Mouse (Mus musculus): ENCODE measurements at regions not wholly inside any gene's neighbourhood (a gene's known extent, or its start where the extent isn't known, plus 50 kb on each side); places are given as distances from the start of the nearest gene placed in this dataset.

DNA sequence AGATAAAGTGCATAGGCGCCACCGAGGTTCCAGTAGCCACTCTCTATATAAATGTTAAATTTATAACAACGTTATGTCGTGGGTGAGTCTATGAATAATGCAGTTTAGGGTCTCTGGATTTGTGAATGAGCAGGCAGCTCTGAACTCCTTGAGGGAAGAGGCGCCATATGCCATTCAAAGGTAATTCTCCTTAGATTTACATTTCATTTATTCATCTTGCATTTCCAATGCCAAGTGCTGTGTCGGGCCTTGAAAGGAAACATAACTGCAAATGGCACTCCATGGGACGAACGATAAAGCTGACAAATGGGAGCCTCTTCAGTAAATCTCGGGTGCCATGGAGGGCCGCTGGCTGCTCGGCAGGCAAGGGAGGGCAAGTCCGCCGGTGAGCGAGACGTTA is 216.4 kb upstream of the Nr5a2 start:
- WGBS, result 87% methylated on average over 15 of the region's 15 CpGs
- no peak overlapping the region for H3K4me2 ChIP-seq (replicated peaks)
- ATAC-seq (ENCODE audit: insufficient number of reproducible peaks, insufficient read depth, low FRiP score, low TSS enrichment), result no peak
- no peaks in the 10 kb centered on the region for H3K27me3 ChIP-seq
- H3K27ac ChIP-seq, result no peak overlapping the region
- H3K4me3 ChIP-seq, result no peak overlapping the region
- no peaks in the 10 kb centered on the region for H3K9me3 ChIP-seq
- no peaks in the 10 kb centered on the region for H3K36me3 ChIP-seq
- no peaks in the 10 kb centered on the region for H3K4me1 ChIP-seq
- H3K9ac ChIP-seq, result no peak overlapping the region

- no peaks in the 10 kb centered on the region for H3K4me1 ChIP-seq
- WGBS, result 55% methylated on average over 5 of the region's 5 CpGs
- H3K4me3 ChIP-seq, result no peak overlapping the region
- H3K27ac ChIP-seq, result no peak overlapping the region
- H3K9ac ChIP-seq, result no peak overlapping the region
- ATAC-seq (ENCODE audit: insufficient number of reproducible peaks, insufficient read depth, low FRiP score, low TSS enrichment), result no peak
- H3K27me3 ChIP-seq, result no peaks in the 10 kb centered on the region
- H3K36me3 ChIP-seq, result no peaks in the 10 kb centered on the region
- no peak overlapping the region for H3K4me2 ChIP-seq (replicated peaks)
- H3K9me3 ChIP-seq, result no peaks in the 10 kb centered on the region
Measured at GRCm38 (mm10) chr1:137174081-137174480, 213.8 kb upstream of the Nr5a2 start.

DNA sequence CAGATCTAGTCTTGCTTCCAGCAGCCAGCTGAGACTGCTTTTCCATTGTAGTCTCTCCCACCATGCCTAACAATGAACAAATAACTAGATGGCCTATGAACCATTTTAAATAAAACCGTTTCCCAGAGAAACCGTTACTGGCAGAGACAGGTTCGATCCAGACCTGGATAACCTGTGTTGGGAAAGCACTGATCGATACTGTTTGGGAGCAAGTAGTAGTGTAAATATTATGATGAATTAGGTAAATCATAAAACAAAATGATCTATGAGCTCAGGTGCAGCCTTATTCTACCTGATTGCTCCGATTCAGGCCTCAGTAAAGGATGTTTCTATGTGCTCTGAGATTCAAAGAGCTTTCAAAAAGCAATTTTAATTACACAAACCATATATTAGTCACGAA is 211.9 kb upstream of the Nr5a2 start:
- Histone ChIP-seq H3K9me3 (no peaks in the 10 kb centered on the region), H3K4me1 (no peaks in the 10 kb centered on the region), H3K27ac (no peak overlapping the region), H3K4me2 (replicated peaks) (no peak overlapping the region), H3K36me3 (no peaks in the 10 kb centered on the region), H3K9ac (no peak overlapping the region), H3K4me3 (no peak overlapping the region), H3K27me3 (no peaks in the 10 kb centered on the region)
- WGBS, result 90% methylated on average over 6 of the region's 6 CpGs
- ATAC-seq (ENCODE audit: insufficient number of reproducible peaks, insufficient read depth, low FRiP score, low TSS enrichment), result no peak

GRCm38 (mm10) chr1:137171451-137171850 is 211.2 kb upstream of the Nr5a2 start:
- 82% methylated on average over 5 of the region's 5 CpGs for WGBS
- Histone ChIP-seq H3K9ac (no peak overlapping the region), H3K4me3 (no peak overlapping the region), H3K27me3 (no peaks in the 10 kb centered on the region), H3K36me3 (no peaks in the 10 kb centered on the region), H3K4me1 (no peaks in the 10 kb centered on the region), H3K9me3 (no peaks in the 10 kb centered on the region), H3K27ac (no peak overlapping the region), H3K4me2 (replicated peaks) (no peak overlapping the region)
- no peak for ATAC-seq (ENCODE audit: insufficient number of reproducible peaks, insufficient read depth, low FRiP score, low TSS enrichment)

- no peak for ATAC-seq (ENCODE audit: insufficient number of reproducible peaks, insufficient read depth, low FRiP score, low TSS enrichment)
- 82% methylated on average over 3 of the region's 3 CpGs for WGBS
- Histone ChIP-seq H3K4me2 (replicated peaks) (no peak overlapping the region), H3K27ac (no peak overlapping the region), H3K9ac (no peak overlapping the region), H3K4me3 (no peak overlapping the region), H3K27me3 (no peaks in the 10 kb centered on the region), H3K4me1 (no peaks in the 10 kb centered on the region), H3K36me3 (no peaks in the 10 kb centered on the region), H3K9me3 (no peaks in the 10 kb centered on the region)
Measured at GRCm38 (mm10) chr1:137147891-137148290, 187.6 kb upstream of the Nr5a2 start.

- ATAC-seq (ENCODE audit: insufficient number of reproducible peaks, insufficient read depth, low FRiP score, low TSS enrichment), result no peak
- no peaks in the 10 kb centered on the region for H3K4me1 ChIP-seq
- H3K4me2 ChIP-seq (replicated peaks), result no peak overlapping the region
- H3K27ac ChIP-seq, result no peak overlapping the region
- no peak overlapping the region for H3K4me3 ChIP-seq
- WGBS, result 86% methylated on average over 13 of the region's 13 CpGs
- H3K27me3 ChIP-seq, result no peaks in the 10 kb centered on the region
- no peak overlapping the region for H3K9ac ChIP-seq
- H3K36me3 ChIP-seq, result no peaks in the 10 kb centered on the region
- H3K9me3 ChIP-seq, result no peaks in the 10 kb centered on the region
Measured at GRCm38 (mm10) chr1:137141879-137142570, 181.8 kb upstream of the Nr5a2 start.

DNA sequence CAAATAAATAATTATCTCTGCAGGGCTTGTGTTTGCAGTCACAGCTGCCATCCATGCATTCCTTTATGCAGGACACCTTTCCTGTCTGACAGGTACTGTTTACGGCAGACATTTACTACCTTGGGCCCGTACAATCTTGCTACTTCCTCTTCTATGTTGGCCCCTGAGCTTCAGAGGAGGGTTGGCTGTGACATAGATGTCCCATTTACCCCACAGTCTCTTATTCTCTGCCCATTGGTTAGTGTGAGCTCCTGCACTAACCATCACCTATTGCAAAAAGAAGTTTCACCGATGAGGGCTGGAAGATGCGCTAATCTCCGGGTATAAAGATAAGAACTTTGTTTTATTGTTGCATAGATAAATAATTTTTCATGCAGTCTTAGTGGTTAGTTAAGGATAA is 181.1 kb upstream of the Nr5a2 start:
- H3K9me3 ChIP-seq, result no peaks in the 10 kb centered on the region
- H3K4me1 ChIP-seq, result no peaks in the 10 kb centered on the region
- H3K27ac ChIP-seq, result no peak overlapping the region
- no peaks in the 10 kb centered on the region for H3K27me3 ChIP-seq
- H3K4me3 ChIP-seq, result no peak overlapping the region
- no peak for ATAC-seq (ENCODE audit: insufficient number of reproducible peaks, insufficient read depth, low FRiP score, low TSS enrichment)
- 88% methylated on average over 5 of the region's 5 CpGs for WGBS
- H3K36me3 ChIP-seq, result no peaks in the 10 kb centered on the region
- no peak overlapping the region for H3K4me2 ChIP-seq (replicated peaks)
- no peak overlapping the region for H3K9ac ChIP-seq

DNA sequence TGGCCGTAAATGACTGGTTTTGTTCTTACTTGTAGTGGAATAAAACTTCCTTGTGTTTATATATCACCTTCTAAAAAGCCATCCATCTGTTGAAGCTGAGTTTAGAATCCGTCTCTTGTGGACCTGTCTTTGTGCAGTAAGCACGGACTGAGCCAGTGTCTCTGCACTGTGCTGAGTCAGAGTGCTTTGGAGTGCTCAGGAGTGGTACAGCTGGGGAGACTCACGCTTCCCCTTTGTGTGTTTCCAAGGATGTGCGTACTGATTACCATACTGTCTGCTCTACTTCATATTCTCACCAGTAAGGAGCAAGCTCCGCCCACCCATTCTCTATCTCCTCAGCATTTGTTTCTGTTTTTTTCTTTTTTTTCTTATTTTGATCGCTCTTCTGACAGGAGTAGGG is 175.9 kb upstream of the Nr5a2 start:
- ATAC-seq (ENCODE audit: insufficient number of reproducible peaks, insufficient read depth, low FRiP score, low TSS enrichment), result no peak

GRCm38 (mm10) chr1:137133734-137134133 is 173.5 kb upstream of the Nr5a2 start:
- Histone ChIP-seq H3K9ac (no peak overlapping the region), H3K27ac (no peak overlapping the region), H3K27me3 (no peaks in the 10 kb centered on the region), H3K36me3 (no peaks in the 10 kb centered on the region), H3K4me3 (no peak overlapping the region), H3K9me3 (no peaks in the 10 kb centered on the region), H3K4me1 (no peaks in the 10 kb centered on the region), H3K4me2 (replicated peaks) (no peak overlapping the region)
- WGBS, result 52% methylated on average over 7 of the region's 7 CpGs
- no peak for ATAC-seq (ENCODE audit: insufficient number of reproducible peaks, insufficient read depth, low FRiP score, low TSS enrichment)

More for the DNA sequence above, 175.9 kb upstream of the Nr5a2 start:
- no peak overlapping the region for H3K4me3 ChIP-seq
- no peak overlapping the region for H3K4me2 ChIP-seq (replicated peaks)
- no peak overlapping the region for H3K27ac ChIP-seq
- H3K36me3 ChIP-seq, result no peaks in the 10 kb centered on the region
- WGBS, result 76% methylated on average over 7 of the region's 7 CpGs
- no peak overlapping the region for H3K9ac ChIP-seq
- H3K9me3 ChIP-seq, result no peaks in the 10 kb centered on the region
- no peaks in the 10 kb centered on the region for H3K4me1 ChIP-seq
- no peaks in the 10 kb centered on the region for H3K27me3 ChIP-seq

DNA sequence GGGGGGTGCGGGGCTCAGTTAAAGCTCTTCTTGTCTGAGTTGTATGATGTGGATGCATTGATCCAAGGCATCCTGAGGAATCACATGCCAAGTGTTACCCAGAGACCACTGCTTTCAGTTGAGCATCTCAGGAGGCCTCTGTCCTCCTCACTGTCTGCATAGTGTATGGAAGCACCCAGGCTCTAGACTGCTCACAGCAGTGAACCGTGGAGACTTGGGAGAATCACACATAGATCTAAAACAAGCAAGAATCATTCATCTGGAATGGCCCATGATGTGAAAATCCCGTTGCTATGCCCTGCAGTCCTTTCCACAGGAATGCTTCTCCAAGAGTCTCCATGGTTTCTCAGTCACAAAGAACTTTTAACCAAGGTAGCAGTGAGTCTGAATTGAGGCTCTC is 170.0 kb upstream of the Nr5a2 start:
- ATAC-seq (ENCODE audit: insufficient number of reproducible peaks, insufficient read depth, low FRiP score, low TSS enrichment), result no peak
- WGBS, result 71% methylated on average over 3 of the region's 3 CpGs
- no peak overlapping the region for H3K4me2 ChIP-seq (replicated peaks)

DNA sequence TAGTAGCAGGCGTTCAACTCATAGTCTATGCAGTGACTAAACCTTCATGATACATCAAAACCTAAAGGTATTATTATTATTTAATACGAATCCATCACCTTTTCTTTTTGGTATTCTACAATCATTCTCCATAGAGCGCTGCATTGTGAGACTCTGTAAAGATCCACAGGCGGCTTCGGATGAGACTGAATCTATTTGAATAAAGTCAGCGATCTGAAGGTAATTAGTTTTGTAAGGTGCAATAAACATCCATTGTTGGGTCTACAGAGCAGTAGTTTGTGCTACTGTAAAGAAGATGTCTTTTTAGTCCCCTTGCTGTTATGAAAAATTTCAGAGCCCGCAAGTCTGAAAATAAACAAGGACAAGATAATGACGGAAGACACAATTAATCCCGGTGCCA is 168.9 kb upstream of the Nr5a2 start:
- no peaks in the 10 kb centered on the region for H3K36me3 ChIP-seq
- WGBS, result 87% methylated on average over 9 of the region's 9 CpGs
- H3K4me3 ChIP-seq, result no peak overlapping the region
- H3K9ac ChIP-seq, result no peak overlapping the region
- ATAC-seq (ENCODE audit: insufficient number of reproducible peaks, insufficient read depth, low FRiP score, low TSS enrichment), result no peak
- H3K4me2 ChIP-seq (replicated peaks), result no peak overlapping the region
- H3K27me3 ChIP-seq, result no peaks in the 10 kb centered on the region
- no peak overlapping the region for H3K27ac ChIP-seq
- no peaks in the 10 kb centered on the region for H3K4me1 ChIP-seq
- no peaks in the 10 kb centered on the region for H3K9me3 ChIP-seq

More for the DNA sequence above, 170.0 kb upstream of the Nr5a2 start:
- no peaks in the 10 kb centered on the region for H3K4me1 ChIP-seq
- H3K36me3 ChIP-seq, result no peaks in the 10 kb centered on the region
- no peak overlapping the region for H3K27ac ChIP-seq
- H3K4me3 ChIP-seq, result no peak overlapping the region
- no peaks in the 10 kb centered on the region for H3K27me3 ChIP-seq
- H3K9me3 ChIP-seq, result no peaks in the 10 kb centered on the region
- H3K9ac ChIP-seq, result no peak overlapping the region

- no peak for ATAC-seq (ENCODE audit: insufficient number of reproducible peaks, insufficient read depth, low FRiP score, low TSS enrichment)
- Histone ChIP-seq H3K4me3 (no peak overlapping the region), H3K36me3 (no peaks in the 10 kb centered on the region), H3K27me3 (no peaks in the 10 kb centered on the region), H3K4me1 (no peaks in the 10 kb centered on the region), H3K4me2 (replicated peaks) (no peak overlapping the region), H3K27ac (no peak overlapping the region), H3K9me3 (no peaks in the 10 kb centered on the region), H3K9ac (no peak overlapping the region)
- 75% methylated on average over 3 of the region's 3 CpGs for WGBS
Measured at GRCm38 (mm10) chr1:137117866-137118265, 157.6 kb upstream of the Nr5a2 start.

DNA sequence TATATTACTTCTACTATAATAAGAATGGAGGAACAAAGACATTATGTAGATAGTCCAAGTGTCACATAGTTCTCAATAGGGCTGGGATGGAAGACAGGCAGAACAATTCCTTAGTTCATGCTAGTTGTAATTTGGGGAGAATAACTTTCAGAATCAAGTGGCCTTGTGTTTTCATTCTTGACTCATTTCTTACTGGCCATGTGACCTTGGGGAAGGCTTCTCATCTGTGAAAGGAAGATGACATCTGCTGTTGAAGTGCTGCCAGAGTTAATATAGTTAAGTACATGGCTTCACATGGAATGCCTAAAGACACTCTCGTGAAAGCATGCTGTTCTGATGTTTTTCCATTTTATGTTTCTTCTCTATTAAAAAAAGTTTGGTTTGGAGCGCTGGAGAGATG is 146.2 kb upstream of the Nr5a2 start:
- Histone ChIP-seq H3K9ac (no peak overlapping the region), H3K9me3 (no peaks in the 10 kb centered on the region), H3K36me3 (no peaks in the 10 kb centered on the region), H3K4me3 (no peak overlapping the region), H3K4me1 (no peaks in the 10 kb centered on the region), H3K27ac (no peak overlapping the region), H3K27me3 (no peaks in the 10 kb centered on the region), H3K4me2 (replicated peaks) (no peak overlapping the region)
- 83% methylated on average over 2 of the region's 2 CpGs for WGBS
- no peak for ATAC-seq (ENCODE audit: insufficient number of reproducible peaks, insufficient read depth, low FRiP score, low TSS enrichment)
